Mouse (Mus musculus) lung, postnatal 4 days (tissue): ENCODE data around the gene Iba57.

Experiments used
- DNase-seq, 2 experiments: peaks; one replicate each; pipeline ENCODE4 v3.0.0; 2021

Iba57 gene

DNA sequence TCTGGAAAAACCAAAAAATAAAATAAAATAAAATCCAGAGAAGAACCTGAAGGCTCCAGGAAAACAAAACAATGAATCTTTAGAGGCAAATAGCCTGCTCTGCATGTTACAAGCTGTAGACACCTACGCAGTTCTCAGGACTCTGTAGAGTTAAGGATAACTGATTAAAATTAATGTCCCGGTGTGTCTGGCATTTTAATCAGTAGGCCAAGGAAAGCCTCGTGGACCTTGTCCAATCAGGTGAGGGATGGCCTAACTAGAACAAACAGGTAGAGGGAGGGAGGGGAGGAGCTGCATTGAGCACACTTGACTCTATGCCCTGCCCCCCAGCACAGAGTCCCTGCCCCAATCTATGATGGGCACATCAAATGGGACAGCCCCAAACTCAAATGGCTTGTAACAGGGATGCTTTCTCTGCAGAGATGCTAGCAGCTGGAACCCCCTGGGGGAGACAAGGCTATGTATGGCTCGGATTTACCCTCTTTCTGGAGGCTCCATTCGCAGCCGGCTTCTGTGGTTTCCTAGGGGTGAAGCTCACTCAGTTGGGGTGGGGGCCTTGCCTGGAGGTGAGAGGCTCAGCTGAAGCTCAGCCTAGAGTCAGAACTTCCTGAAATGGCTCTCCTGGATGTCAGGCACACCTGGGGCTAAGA lies 10.8 kb upstream of the Iba57 start:
- no peak for DNase-seq

DNA sequence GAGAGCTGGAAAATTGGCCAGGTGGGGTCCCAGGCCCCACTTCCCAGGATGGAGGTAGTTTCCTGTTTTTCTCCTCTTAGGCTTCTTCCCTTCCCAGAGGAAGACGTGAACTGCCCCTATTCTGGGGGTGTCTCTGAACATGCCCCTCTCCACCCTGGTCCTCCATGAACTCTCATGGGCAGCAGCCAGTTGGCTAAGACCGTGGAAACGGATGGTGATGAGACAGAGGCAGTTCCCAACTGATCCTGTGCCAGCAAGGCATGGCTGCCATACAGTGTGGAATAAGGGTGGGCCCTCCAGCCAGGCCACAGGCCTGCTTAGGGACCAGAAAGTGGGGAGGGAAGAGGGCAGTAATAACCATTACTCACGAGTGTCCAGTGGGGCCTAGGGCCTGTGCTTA lies 7.0 kb upstream of the Iba57 start:
- DNase-seq, result peak; percentile 44 to 74

DNA sequence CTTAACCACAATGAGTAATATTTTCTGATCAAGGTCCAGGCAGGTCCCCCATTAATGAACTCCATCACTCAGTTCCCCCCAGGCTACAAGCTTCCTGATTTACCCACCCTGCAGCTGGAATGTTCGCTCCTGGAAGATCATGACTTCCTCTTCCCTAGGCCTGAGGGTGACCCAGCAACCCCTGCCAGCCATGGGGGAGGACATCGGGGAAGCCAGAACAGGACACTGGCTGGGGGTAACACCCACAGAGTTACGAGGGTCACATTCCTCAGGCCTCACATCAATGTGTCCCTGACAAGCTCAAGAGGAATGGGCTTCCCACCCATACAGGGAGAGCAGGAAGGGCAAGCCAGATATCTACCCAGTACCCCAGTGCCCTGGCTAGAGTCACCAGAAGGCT lies 6.3 kb upstream of the Iba57 start:
- DNase-seq, result peak in 1 of 2 experiments; percentile 58

DNA sequence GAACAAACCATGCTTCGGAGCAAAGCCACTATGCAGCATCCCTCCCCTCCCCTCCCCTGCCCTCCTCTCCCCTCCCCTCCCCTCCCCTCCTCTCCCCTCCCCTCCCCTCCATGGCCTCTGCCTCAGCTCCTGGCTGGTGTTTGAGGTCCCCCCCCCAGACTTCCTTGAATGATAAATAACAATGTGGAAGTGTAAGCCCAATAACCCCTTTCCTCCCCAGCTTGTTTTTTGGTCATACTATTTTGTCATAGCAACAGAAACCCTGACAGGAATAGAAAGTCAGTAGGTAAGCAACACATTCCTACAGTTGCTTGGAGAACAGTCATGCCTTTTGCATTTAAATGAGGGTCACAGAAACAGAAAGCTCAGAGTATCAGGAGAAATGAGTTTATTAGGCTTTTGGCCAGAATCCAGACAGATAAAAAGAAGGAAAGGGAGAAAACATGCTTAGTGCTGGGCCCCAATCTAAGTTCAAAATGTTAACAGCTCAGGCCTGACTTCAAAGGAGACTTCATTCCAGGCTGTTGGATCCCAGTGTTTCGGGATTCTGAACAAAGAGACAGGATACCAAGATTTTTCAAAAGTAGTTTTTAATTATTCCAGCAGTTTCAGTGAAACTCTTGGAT lies 2.2 kb upstream of the Iba57 start:
- no peak for DNase-seq

DNA sequence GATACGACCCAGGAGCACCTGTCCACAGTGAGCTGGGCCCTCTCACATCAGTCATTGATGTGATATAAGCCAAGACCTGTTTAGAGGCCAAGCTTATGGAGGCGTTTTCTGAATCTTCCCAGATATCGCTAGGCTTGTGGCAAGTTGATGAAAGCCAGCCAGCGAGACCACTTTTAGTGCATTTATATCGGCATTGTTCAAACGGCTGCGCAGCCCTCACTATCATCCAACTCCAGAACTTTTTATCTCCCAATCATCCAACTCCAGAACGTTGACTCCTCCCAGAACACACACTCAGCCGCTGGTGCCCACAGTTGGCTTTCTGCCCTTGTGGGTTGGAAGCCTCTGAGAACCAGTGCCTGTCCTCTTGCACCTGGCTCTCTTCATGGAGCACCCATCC lies 845 bp upstream of the Iba57 start:
- DNase-seq, result no peak

DNA sequence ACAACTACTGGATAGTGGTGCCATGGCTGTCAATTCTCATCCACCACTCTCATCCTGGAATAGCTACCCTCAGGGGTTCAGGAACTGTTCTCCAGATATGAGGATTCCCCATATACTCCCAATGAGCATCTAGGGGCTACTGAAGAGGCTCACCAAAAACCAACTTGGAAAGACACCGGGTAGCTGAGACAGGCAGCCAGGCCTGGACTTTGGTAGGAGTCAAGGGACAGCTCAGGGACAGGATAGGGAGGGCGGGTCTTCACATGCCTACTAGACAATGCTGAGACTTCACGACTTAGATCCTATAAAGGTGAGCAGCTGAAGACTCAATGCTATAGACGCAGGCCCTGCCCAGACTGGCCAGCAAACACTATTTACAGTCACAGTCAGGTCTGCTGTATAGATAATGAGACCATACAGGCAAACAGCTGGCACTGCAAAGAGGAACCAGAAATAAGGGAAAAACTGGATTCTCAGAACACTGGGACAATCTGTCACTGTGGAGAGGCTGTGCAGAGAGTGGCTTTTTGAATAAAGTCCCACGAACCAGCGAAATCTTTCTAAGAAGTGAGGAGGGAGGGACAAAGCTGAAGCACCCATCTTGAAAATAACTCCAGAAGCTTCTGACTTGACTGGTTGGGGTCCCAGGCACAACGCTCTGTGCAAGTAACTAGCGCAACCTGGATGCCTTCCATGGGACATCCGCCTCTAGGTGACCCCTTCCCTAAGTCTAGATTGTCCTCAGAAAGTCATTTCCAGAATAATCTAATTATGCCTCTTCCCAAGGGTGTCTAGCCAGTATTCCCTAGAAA lies 890 bp downstream of the Iba57 start:
- DNase-seq, result no peak

DNA sequence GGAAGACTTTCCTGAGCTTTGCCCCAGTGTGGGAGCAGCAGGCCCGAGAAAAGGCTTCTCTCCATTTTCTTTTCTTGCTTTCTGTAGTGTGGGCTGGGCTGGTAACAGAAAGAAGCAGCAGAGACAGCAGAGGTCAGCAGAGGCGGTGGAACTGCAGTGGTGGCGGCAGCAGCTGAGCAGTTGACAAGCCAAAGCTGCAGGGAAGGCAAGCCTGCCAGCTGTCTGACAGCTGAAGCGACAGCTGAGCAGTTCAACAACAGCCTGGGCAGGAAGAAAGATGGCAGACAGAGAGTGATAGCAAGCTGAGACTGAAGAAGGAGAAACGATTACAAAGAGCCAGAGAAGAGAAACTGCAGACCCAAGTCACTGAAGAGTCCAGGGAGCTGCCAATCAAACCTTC lies 2.1 kb downstream of the Iba57 start:
- DNase-seq, result peak; percentile 50 to 85

DNA sequence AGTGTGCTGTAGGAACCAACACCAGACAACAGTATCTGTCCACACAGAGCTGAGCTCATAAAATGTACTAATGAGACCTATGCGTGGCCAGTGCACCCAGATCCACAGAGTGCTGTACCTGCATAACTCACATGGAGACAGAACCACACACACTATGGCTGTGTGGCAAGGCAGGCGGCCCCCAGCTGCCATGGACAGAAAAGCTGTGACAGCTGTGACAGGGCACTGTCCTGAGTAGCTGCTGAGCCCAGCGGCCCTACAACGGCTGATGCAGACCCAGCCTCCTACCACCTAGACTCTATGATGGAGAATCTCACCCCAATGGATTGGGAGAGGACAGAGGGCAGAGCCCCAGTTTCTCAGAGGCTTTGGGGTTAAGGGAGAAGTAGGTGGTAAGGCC lies 4.0 kb downstream of the Iba57 start:
- DNase-seq, result no peak

DNA sequence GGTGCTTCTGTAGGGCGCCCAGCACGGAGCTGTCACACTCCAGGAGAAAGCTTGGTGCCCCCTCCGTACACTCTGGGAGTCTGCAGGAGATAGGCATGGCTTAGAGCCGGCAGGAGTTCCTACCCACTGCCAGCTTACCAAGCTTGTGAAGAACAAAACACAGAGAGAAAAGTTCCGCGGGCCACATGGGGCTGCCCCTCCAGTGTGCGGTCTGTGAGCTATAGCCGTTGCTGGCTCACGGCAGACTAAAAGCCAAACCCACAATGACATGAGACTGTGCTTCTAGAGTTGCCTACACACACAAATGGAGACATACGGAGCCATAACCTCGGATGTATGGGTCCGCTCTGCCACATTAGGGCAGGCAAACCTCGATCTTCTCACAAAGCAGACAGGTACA lies 4.4 kb downstream of the Iba57 start:
- DNase-seq, result no peak

DNA sequence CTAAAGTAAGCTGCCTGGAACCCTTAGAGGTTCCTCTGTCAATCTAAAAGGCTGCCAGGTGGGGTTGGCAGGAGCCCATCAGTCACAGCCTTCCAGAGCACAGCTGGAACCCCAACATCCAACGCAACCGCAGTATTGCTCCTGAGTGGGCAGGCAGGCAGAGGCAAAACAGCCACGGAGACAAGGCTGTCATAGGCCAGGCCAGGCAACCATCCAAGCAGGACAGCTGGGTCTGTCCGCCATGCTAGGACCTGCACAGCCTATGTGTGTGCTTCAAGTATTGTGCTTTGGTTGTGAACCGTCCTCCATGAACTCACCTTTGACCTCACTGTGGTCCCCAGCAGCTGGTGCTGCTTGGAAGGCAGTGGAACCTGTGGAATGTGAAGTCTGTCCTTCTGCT lies 7.6 kb downstream of the Iba57 start:
- no peak for DNase-seq

DNA sequence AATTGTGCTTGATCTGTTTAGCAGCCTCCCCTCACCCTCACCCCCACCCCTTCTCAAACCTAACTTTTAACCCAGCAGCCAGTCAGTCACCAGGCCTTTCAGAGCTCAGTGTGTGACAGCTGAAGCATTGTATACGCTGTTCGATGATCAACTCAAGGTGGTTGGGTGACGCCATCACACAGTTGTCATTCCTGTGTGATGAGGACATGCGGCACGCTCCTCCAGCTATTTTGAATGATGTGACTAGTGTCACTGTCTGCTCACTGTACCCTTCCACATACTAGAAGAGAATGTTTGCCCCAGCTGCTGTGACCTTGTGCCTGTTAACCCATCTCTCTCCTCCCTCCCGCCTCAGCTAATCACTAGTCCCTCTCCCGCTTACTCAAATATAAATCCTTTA lies 9.3 kb downstream of the Iba57 start:
- no peak for DNase-seq

DNA sequence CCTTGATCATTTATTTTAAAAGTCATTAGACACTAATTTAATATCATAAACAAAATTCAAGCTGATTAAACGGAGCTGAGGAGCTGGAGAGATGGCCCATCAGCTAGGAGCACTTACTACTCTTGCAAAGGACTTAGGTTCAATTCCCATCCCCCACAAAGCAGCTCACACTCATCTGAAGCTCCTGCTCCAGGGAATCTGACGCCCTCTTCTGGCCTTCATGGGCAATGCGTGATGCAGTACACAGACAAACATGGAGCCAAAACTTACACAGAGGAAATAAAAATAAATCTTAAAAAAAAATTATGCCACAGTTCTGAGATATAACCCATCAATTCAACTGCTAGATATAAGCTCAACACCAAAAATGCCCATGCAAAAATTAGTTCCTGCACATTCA lies 11.8 kb downstream of the Iba57 start:
- DNase-seq, result no peak

DNA sequence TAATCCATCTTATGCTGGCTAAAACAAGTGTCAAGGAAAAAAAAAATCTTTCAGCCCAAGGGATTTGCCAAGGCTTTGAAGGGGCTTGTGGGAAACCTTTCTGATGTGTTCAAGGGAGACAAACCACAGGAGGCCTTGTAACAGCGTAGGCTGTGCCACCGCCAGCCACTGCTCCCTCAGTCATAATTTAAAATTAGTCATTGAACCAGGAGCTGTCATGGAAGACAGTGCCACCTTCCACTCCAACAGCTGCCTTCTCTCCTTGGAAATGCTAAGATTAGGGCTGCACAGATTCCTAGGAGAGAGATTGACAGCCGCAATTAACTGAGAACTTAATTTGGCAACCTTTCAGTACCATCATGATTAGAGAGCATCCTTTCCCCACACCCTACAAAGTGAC lies 14.2 kb downstream of the Iba57 start:
- DNase-seq, result no peak

DNA sequence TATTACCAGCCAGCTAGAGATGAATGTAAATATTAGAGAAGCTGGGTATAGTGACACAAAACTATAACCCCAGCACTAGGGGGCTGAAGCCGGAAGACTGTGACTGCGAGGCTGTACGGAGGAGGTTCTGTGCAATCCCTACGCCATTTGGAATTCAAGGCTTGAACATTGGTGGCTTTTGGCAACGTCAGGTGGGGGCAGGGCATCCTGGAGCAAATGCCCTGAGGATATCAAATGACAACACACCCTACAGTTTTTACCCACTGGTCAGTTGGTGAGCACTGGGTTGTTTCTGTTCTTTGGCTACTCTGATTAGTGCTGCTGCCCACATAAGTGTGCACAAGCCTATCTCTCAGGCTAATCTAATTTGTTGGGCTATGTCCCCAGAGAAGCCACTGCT lies 20.6 kb downstream of the Iba57 start:
- no peak for DNase-seq

DNA sequence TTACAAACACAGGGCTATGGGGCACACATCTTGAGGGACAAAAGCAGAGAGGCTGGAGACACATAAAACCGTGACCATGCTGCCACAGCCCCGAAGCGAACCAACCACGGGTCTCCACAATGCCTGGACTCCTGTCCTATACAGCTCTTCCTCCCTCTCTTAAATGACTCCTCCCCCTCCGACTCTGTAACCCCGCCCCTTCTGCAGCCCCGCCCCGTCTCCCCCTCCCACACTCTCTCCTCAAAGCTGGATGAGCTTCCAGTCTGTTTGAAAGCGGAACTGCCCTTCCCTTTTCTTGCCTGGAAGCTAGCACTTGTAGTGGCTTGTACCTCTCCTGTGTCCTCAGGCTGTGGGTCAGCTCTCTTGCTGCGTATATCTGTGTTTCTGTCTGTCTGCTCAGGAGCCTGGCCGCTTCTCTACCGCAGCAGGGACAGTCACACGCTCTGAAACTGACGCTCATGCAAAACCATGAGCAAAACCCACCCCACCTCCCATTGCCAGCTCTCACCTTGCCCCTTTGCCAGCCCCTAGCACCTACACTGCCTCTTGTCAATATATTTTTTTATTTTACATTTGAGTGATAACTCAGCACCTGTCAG lies 21.7 kb downstream of the Iba57 start:
- peak in 1 of 2 experiments; percentile 23 for DNase-seq

DNA sequence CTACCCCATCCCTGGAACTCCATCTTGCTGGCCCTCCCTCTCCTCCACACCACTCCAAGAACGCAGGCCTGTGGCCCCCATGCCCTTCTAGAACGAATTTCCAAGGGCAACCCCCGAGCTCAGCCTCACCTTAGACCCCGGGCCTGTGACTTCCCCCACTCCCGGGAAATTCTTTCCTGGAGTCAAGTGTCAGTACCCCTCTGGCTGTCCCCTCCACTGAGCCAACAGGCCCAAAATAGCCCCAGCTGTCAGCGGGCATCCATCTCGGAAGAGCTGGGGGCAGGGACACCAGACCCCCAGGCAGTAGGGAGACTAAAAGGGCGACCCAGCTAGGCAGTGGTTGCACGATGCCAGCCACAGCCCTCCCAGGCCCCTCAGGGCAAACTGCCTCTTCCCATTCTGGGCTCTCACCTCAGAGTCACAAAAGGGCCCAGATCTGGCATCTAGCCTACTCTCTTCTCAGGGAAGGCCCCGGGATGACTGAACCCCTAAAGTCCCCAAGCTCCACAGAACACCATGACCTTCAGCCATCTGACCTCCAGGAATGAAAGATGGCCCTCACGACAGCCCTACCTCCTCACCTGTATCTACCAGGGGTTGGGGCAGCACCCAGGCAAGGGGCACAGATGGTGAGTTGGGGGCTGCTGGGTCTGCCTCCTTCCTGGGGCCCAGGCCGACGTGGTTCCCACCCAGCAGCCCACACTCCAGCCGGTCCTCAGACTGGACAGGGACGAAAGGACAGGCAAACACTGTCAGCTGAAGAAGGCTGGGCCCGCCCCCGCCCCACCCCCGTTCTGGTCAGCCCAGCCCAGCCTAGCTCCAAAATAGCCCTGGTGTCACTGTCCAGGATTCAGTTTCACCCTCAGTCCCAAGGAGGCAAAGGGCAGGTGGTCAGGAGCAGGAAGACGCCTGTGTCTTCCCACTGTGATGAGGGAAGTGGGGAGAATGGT lies 24.7 kb downstream of the Iba57 start:
- no peak for DNase-seq

DNA sequence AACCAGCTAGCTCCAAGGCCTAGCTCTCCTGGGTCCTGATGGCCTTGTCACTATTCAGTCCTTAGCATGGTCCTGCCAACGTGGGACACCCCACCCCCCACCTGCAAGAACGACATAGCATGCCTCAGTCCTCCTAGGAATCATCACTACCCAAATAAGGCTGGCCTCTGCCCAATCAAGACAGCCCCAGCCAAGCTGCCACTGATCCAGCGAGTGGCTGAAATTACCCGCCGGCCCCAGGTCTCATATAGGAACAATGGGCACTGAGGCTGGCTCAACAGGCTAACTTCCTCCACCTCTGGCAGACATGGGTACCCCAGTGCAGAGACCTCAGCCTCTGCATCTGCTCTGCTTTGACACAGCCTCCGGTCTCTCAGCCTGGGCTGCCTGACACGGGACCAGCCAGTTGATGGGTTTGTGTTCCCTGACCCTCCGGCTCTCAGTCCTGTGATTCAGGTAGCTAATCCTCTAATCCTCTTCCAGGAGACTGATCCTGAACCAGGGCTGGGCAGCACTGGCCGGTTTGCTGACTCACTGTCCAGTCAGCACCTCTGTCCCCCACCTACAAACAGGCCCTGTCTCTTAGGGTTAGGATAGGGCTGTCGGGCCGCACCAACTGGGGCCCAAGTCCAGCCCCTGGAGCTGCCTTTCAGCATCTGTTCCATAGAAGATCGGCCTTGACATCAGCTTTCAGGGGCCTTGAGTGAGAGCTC lies 26.4 kb downstream of the Iba57 start:
- DNase-seq, result no peak

DNA sequence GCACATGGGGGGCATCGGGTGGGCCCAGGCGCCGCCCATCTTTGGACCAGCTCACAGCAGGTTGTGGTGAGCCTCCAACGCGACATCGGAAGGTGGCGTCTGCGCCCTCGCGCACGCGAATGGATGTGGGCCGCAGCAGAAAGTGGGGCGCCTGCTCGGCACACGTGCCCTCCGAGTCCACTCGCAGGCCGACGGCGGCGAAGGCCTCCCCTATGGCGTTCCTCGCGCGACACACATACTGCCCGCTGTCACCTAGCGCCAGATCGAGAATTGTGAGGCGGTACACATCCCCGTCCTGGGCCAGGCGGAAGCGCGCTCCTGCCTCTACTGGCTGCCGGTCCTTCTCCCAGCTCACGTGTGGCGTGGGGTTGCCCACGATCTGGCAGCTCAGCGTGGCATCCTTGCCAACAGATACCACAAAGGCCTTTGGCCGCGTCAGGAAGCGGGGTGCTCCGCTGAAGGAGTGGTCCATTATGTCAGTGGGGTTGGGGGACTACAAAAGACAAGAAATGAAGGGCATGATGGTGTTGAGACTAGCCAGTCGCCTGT lies 27.6 kb downstream of the Iba57 start, which contains the start of gene Obscn:
Gene Obscn, minus strand, starts transcription at position 499 of the 549 bp plus-strand sequence.
- no peak for DNase-seq

DNA sequence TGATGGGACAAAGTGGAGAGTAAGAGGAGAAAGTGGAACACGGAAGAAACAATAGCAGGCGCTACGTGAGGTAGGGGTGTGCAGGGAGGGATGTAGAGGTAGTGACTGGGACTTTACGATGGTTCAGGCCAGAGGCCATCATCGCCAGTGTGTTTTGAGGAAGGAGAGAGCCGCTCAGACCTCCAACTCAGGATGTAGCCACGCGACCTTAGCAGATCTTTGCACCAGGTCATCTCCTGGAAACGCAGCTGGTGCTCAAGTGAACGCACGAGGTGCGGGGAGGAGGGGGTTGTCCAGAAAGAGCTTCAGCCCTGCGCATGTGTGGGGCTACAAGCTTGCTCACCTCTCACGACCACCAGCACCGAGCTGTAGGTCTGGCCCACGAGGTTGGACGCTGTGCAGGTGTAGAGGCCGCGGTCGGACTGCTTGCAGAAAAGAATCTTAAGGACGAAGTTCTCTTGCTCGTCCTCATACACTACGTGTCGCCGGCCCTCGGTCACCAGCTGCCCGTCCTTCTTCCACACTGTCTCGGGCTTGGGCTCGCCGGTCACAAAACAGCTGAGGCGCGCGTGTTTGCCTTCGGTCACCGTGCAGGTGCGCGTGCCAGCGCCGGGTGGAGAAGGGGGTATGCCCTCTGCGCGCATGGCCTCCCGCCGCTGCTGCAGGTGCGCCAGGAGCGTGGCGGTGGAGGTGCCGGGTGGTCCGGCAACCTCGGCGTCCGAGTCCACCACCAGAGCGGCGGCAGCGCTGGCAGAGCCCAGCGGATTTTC lies 28.3 kb downstream of the Iba57 start:
- no peak for DNase-seq

DNA sequence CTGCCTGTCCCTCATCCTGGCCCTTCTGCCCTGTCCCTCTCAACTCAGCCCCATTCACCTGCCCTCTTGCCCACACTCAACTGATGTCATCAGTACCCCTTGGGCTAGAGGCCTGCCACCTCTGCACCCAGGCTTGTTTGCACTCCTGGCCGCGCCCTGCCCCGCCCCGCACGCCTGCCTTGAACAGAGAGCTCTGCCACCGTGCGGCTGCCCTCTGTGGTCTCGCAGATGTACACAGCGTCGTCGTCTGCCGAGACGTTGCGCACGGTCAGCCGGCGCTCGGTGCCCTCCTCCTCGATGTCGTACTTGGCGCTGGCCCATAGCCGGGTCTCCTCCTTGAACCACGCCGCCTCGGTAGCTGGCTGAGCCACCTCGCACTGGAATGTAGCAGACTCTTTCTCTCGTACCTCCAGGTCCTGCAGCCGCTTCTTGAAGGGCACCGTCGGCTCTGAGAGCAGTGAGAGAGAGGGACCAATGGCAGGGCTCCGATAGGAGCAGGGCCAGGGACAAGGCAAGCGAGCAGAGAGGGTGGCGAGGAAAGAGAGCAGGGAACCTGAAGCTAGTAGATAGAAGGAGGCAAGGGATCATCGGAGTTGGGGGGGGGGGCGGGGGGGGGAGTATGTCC lies 29.1 kb downstream of the Iba57 start:
- peak; percentile 22 to 38 for DNase-seq
